ENCODE assay signal across 8 mouse cellular contexts in genomic region chr13:13349288-13349687, GRCm38 (mm10). TPM values are rescaled to one million over a fixed set of nuclear protein-coding genes. Genes with fewer than 3 reads are reported as not detected.
DNase-seq lines count a peak whose midpoint lies in the region; ATAC-seq and TF ChIP-seq lines count a peak whose summit lies in the region.
"Had no signal": no experiment of that assay in that cellular context is flagged by ENCODE, and none has a peak within 500 bp of the region (broad histone marks: within the 10 kb centered on the region; RNA-seq: fewer than 3 reads in every experiment).

No protein-coding gene starts in this region.

- H3K4me3 ChIP-seq in midbrain, embryonic 10.5 days = no peak overlapping the region
- no peak overlapping the region for H3K4me3 ChIP-seq in midbrain, embryonic 13.5 days (replicated peaks)
- H3K4me3 ChIP-seq in cortical plate, adult 2 months (ENCODE audit: insufficient read depth, low read length) = no peak overlapping the region
- H3K4me3 ChIP-seq: limb, embryonic 15.5 days had no signal

- WGBS in midbrain, embryonic 10.5 days = 67% methylated on average over 4 of the region's 4 CpGs
- WGBS in midbrain, embryonic 13.5 days = 71% methylated on average over 4 of the region's 4 CpGs

- TF ChIP-seq CTCF in cortical plate, adult 2 months (IDR thresholded peaks at IDR 0.05; ENCODE audit: extremely low read depth, insufficient read depth, low read length) = 0 out of 2 replicates have a peak, but pooled peaks have one; percentile 10

- no peaks in the 10 kb centered on the region for H3K4me1 ChIP-seq in midbrain, embryonic 10.5 days
- no peaks in the 10 kb centered on the region for H3K4me1 ChIP-seq in midbrain, embryonic 13.5 days (replicated peaks)
- no peaks in the 10 kb centered on the region for H3K4me1 ChIP-seq in cortical plate, adult 2 months (ENCODE audit: control insufficient read depth, insufficient read depth, low read length)
- H3K4me1 ChIP-seq: limb, embryonic 15.5 days had no signal

- no peaks in the 10 kb centered on the region for H3K27me3 ChIP-seq in midbrain, embryonic 10.5 days (ENCODE audit: low read depth, poor library complexity, severe bottlenecking)
- no peaks in the 10 kb centered on the region for H3K27me3 ChIP-seq in midbrain, embryonic 13.5 days
- H3K27me3 ChIP-seq: limb, embryonic 15.5 days had no signal

- DNase-seq in midbrain, embryonic 10.5 days (ENCODE audit: low spot score) = peak; percentile 14
- DNase-seq in adrenal gland, adult 18-20 months (ENCODE audit: low spot score in 2 of 2) = peak; percentile 83 to 88
- DNase-seq in kidney, adult 8-10 months = peak; percentile 69 to 89
- DNase-seq in lung, postnatal 4 days = peak; percentile 72 to 79
- peak; percentile 41 for DNase-seq in testis, postnatal 14 days (ENCODE audit: low spot score)

- H3K27ac ChIP-seq in midbrain, embryonic 10.5 days (replicated peaks) = no peak overlapping the region
- H3K27ac ChIP-seq in midbrain, embryonic 13.5 days = no peak overlapping the region
- no peak overlapping the region for H3K27ac ChIP-seq in cortical plate, adult 2 months (ENCODE audit: insufficient read depth, low read length)
- H3K27ac ChIP-seq: limb, embryonic 15.5 days had no signal

- no peak for ATAC-seq in midbrain, embryonic 13.5 days

- H3K9me3 ChIP-seq in midbrain, embryonic 10.5 days (replicated peaks) = no peaks in the 10 kb centered on the region
- H3K9me3 ChIP-seq in midbrain, embryonic 13.5 days = no peaks in the 10 kb centered on the region
- H3K9me3 ChIP-seq: limb, embryonic 15.5 days had no signal

- no peaks in the 10 kb centered on the region for H3K36me3 ChIP-seq in midbrain, embryonic 10.5 days
- H3K36me3 ChIP-seq in midbrain, embryonic 13.5 days = no peaks in the 10 kb centered on the region
- H3K36me3 ChIP-seq: limb, embryonic 15.5 days had no signal

- TF ChIP-seq POLR2A in cortical plate, adult 2 months (IDR thresholded peaks at IDR 0.05; ENCODE audit: extremely low read depth, insufficient read depth, low read length) = no peak

- H3K4me2 ChIP-seq in midbrain, embryonic 13.5 days (replicated peaks) = no peak overlapping the region
- H3K4me2 ChIP-seq: limb, embryonic 15.5 days had no signal

- no peak overlapping the region for H3K9ac ChIP-seq in midbrain, embryonic 13.5 days (replicated peaks)
- H3K9ac ChIP-seq: limb, embryonic 15.5 days had no signal

RNA-seq across cellular contexts. Expression of gene Gpr137b, which starts 44.5 kb away (rescaled TPM):
- 24.0 and 27.5 TPM in 2 replicates for polyA plus RNA-seq in midbrain, embryonic 10.5 days (2016; fragmentation: Nextera tagmentation; extraction: Ambion mirVana)
- 28.1 and 31.7 TPM in 2 replicates for polyA plus RNA-seq in midbrain, embryonic 13.5 days (2015; fragmentation: Nextera tagmentation; extraction: Ambion mirVana)
- total RNA-seq in adrenal gland, adult 18-20 months (2021) = 10 to 100 TPM; 32.1 to 40.1 TPM
- 16.0 and 17.7 TPM in 2 replicates for polyA plus RNA-seq in cortical plate, adult 2 months (2012; rRNA removed)

Comparison
In these comparisons a context has a peak if more than half of its experiments do, and no peak if none do; other contexts are left out.
1. DNase-seq: peak in every context shown above with its lines; median percentile 86 in adrenal gland, adult 18-20 months; 79 in kidney, adult 8-10 months; 76 in lung, postnatal 4 days; 41 in testis, postnatal 14 days; 14 in midbrain, embryonic 10.5 days.